Mouse (Mus musculus) retina, adult 2 months (tissue): ENCODE data around the gene Rxra.

Experiments
- DNase-seq: peaks from one replicate; pipeline ENCODE4 v3.0.0-alpha.2; 2012; ENCODE audit warnings: low read depth, low spot score

The Rxra gene

DNA sequence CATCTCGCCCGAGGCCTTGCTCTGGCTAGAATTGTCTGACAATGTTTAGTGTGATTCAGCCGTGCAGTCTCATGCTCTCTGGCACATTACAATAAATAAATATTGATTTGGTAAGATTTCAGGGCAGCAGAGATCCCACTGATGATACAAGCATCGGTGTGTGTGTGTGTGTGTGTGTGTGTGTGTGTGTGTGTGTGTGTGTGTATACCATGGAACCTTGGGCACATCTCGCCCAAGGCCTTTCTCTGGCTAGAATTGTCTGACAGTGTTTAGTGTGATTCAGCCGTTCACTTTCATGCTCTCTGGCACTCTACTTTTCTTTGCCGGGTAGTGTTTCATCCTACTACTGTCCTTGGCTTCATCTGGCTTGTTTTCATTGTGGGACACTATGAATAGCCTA is 130.5 kb downstream of the Rxra start:
- no peak for DNase-seq

DNA sequence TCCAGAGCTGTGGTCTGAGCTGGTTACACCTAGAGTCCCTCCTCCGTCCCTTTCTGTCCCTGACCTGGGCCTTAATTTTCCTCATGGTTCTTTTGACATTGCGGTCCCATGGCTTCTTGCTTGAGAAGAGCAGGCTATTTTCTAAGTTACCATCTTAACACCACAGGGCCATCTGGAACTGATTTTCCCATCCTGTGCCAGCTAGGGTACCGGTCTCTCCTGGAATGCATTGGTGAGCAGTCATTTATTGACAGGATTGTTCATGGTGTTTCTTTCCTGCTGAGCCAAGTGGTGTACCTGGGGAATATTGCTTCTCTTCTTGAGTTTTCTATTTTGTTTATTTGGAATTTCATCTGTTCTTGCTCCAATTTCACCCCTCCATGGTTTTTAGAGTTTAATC is 131.4 kb downstream of the Rxra start:
- no peak for DNase-seq

DNA sequence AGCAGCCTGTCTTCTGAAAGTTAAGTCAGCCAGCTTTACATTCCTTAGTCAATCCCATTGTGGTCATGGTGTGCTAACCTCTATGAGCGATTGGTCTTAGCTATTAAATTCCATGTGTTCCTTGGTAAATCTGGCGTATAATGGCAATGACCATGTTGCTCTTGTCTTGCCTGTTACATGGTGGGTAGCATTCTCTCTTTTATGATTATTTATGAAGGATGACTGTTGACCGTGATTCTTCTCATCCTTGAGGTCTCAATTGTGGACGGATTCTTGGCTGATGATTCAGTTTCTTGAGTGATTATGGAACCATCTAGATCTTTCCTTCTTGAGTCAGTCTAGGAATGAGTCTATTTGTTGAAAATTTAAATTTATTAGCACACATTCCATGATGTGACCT is 133.7 kb downstream of the Rxra start:
- DNase-seq, result no peak
